Mouse (Mus musculus) embryonic facial prominence, embryonic 13.5 days (tissue): ENCODE measurements at regions not wholly inside any gene's neighbourhood (a gene's known extent, or its start where the extent isn't known, plus 50 kb on each side); places are given as distances from the start of the nearest gene placed in this dataset.
A peak's percentile ranks its signal among the peaks of the same experiment; 100 is the strongest.

Experiments
- ATAC-seq: fragments of 200-750 bp; cut with Nextera tagmentation; 2 replicates; pipeline ENCODE4 v1.8.0; 2017; ENCODE audit warnings: low read depth; ENCODE audit not compliant: insufficient number of reproducible peaks, insufficient read depth, low FRiP score, low TSS enrichment
- H3K27ac ChIP-seq: fragments of 300-500 bp; sonication (generic); 2 replicates; pipeline ENCODE4 v1.5.1; 2015; ENCODE audit warnings: moderate library complexity, mild to moderate bottlenecking, inconsistent platforms
- H3K27me3 ChIP-seq: fragments of 300-500 bp; sonication (generic); 2 replicates; pipeline ENCODE4 v1.6.1; 2015; ENCODE audit warnings: mild to moderate bottlenecking, inconsistent platforms
- H3K36me3 ChIP-seq: fragments of 300-500 bp; sonication (generic); 2 replicates; pipeline ENCODE4 v1.6.1; 2015; ENCODE audit warnings: mild to moderate bottlenecking, inconsistent platforms
- H3K4me1 ChIP-seq: fragments of 300-500 bp; sonication (generic); 2 replicates; pipeline ENCODE4 v1.6.1; 2015; ENCODE audit warnings: inconsistent platforms
- H3K4me2 ChIP-seq: fragments of 300-500 bp; sonication (generic); 2 replicates; pipeline ENCODE4 v1.6.1; 2015; ENCODE audit warnings: moderate library complexity, mild to moderate bottlenecking, inconsistent platforms
- H3K4me3 ChIP-seq: fragments of 300-500 bp; sonication (generic); 2 replicates; pipeline ENCODE4 v1.5.1; 2015; ENCODE audit warnings: mild to moderate bottlenecking, inconsistent platforms
- H3K9ac ChIP-seq: fragments of 300-500 bp; sonication (generic); 2 replicates; pipeline ENCODE4 v1.6.1; 2015; ENCODE audit warnings: mild to moderate bottlenecking, inconsistent platforms
- H3K9me3 ChIP-seq: fragments of 300-500 bp; sonication (generic); 2 replicates; pipeline ENCODE4 v1.6.1; 2016; ENCODE audit warnings: inconsistent platforms
- whole genome bisulfite sequencing: fragments of 180-500 bp; shearing (Covaris S2); methylation state at CpG from one replicate; pipeline ENCODE4 v1.1.7; 2015; ENCODE audit warnings: mixed read lengths; 5-methylcytosine and 5-hydroxymethylcytosine counted together

GRCm38 (mm10) chr12:12812873-12813272 is 128.8 kb downstream of the Mycn start:
- Histone ChIP-seq H3K27ac (no peak overlapping the region), H3K4me2 (no peak overlapping the region), H3K9me3 (no peaks in the 10 kb centered on the region), H3K27me3 (no peaks in the 10 kb centered on the region), H3K9ac (no peak overlapping the region), H3K4me1 (peaks cover 29% of the 10 kb centered on the region), H3K36me3 (no peaks in the 10 kb centered on the region), H3K4me3 (no peak overlapping the region)
- 28% methylated on average over 6 of the region's 6 CpGs for WGBS
- no peak for ATAC-seq

GRCm38 (mm10) chr12:12810943-12811342 is 130.8 kb downstream of the Mycn start:
- no peak overlapping the region for H3K27ac ChIP-seq
- H3K4me1 ChIP-seq: peaks cover 29% of the 10 kb centered on the region
- peak overlapping the region; percentile 54; the same call in 1 of the 2 replicates for H3K4me2 ChIP-seq
- no peaks in the 10 kb centered on the region for H3K27me3 ChIP-seq
- H3K4me3 ChIP-seq: no peak overlapping the region
- H3K9me3 ChIP-seq: no peaks in the 10 kb centered on the region
- 11% methylated on average over 7 of the region's 7 CpGs for WGBS
- H3K9ac ChIP-seq: no peak overlapping the region
- H3K36me3 ChIP-seq: no peaks in the 10 kb centered on the region
- ATAC-seq: no peak

GRCm38 (mm10) chr12:12810159-12810885 is 131.4 kb downstream of the Mycn start:
- H3K4me2 ChIP-seq: peak overlapping the region; percentile 54
- 10% methylated on average over 16 of the region's 16 CpGs for WGBS
- peak overlapping the region; percentile 19 for H3K4me3 ChIP-seq
- H3K9me3 ChIP-seq: no peaks in the 10 kb centered on the region
- H3K4me1 ChIP-seq: peaks cover 29% of the 10 kb centered on the region
- no peaks in the 10 kb centered on the region for H3K36me3 ChIP-seq
- H3K27ac ChIP-seq: peak overlapping the region; percentile 48; the same call in 1 of the 2 replicates
- no peak for ATAC-seq
- 0 out of 2 replicates have a peak overlapping the region, but pooled peaks have one; percentile 27 for H3K9ac ChIP-seq
- no peaks in the 10 kb centered on the region for H3K27me3 ChIP-seq

GRCm38 (mm10) chr12:12808120-12808519 is 133.6 kb downstream of the Mycn start:
- H3K27ac ChIP-seq: no peak overlapping the region
- no peaks in the 10 kb centered on the region for H3K9me3 ChIP-seq
- peaks cover 29% of the 10 kb centered on the region for H3K4me1 ChIP-seq
- no peaks in the 10 kb centered on the region for H3K27me3 ChIP-seq
- WGBS: 86% methylated on average over 5 of the region's 5 CpGs
- H3K36me3 ChIP-seq: no peaks in the 10 kb centered on the region
- H3K9ac ChIP-seq: no peak overlapping the region
- ATAC-seq: no peak
- H3K4me3 ChIP-seq: no peak overlapping the region
- H3K4me2 ChIP-seq: no peak overlapping the region

- WGBS: 54% methylated on average over 2 of the region's 2 CpGs
- no peaks in the 10 kb centered on the region for H3K27me3 ChIP-seq
- peaks cover 8% of the 10 kb centered on the region; the same call in 1 of the 2 replicates for H3K4me1 ChIP-seq
- no peak for ATAC-seq
- no peaks in the 10 kb centered on the region for H3K36me3 ChIP-seq
- no peak overlapping the region for H3K4me3 ChIP-seq
- no peak overlapping the region for H3K27ac ChIP-seq
- H3K9me3 ChIP-seq: no peaks in the 10 kb centered on the region
- H3K9ac ChIP-seq: no peak overlapping the region
- H3K4me2 ChIP-seq: no peak overlapping the region
Observed at GRCm38 (mm10) chr12:12803602-12804001, 138.1 kb downstream of the Mycn start.

- 16% methylated on average over 11 of the region's 11 CpGs for WGBS
- H3K4me2 ChIP-seq: no peak overlapping the region
- H3K4me3 ChIP-seq: no peak overlapping the region
- no peaks in the 10 kb centered on the region for H3K9me3 ChIP-seq
- H3K27ac ChIP-seq: no peak overlapping the region
- H3K9ac ChIP-seq: no peak overlapping the region
- peaks cover 8% of the 10 kb centered on the region; the same call in 1 of the 2 replicates for H3K4me1 ChIP-seq
- no peak for ATAC-seq
- no peaks in the 10 kb centered on the region for H3K36me3 ChIP-seq
- no peaks in the 10 kb centered on the region for H3K27me3 ChIP-seq
Observed at GRCm38 (mm10) chr12:12802396-12802795, 139.3 kb downstream of the Mycn start.

GRCm38 (mm10) chr12:12801700-12802099 is 140.0 kb downstream of the Mycn start:
- H3K9me3 ChIP-seq: no peaks in the 10 kb centered on the region
- WGBS: 44% methylated on average over 11 of the region's 11 CpGs
- no peaks in the 10 kb centered on the region for H3K27me3 ChIP-seq
- H3K27ac ChIP-seq: no peak overlapping the region
- no peak overlapping the region for H3K9ac ChIP-seq
- H3K4me3 ChIP-seq: no peak overlapping the region
- 0 out of 2 replicates have a peak overlapping the region, but pooled peaks have one; percentile 9 for H3K4me2 ChIP-seq
- H3K36me3 ChIP-seq: no peaks in the 10 kb centered on the region
- no peak for ATAC-seq
- H3K4me1 ChIP-seq: peaks cover 8% of the 10 kb centered on the region; the same call in 1 of the 2 replicates

- Histone ChIP-seq H3K9me3 (no peaks in the 10 kb centered on the region), H3K27ac (no peak overlapping the region), H3K4me3 (no peak overlapping the region), H3K9ac (no peak overlapping the region), H3K36me3 (no peaks in the 10 kb centered on the region), H3K4me1 (peaks cover 8% of the 10 kb centered on the region; the same call in 1 of the 2 replicates), H3K4me2 (no peak overlapping the region), H3K27me3 (no peaks in the 10 kb centered on the region)
- 89% methylated on average over 6 of the region's 6 CpGs for WGBS
- ATAC-seq: no peak
Observed at GRCm38 (mm10) chr12:12800120-12800519, 141.6 kb downstream of the Mycn start.

GRCm38 (mm10) chr12:12789052-12789451 is 152.7 kb downstream of the Mycn start:
- ATAC-seq: no peak
- H3K4me1 ChIP-seq: peaks cover 29% of the 10 kb centered on the region
- H3K4me3 ChIP-seq: no peak overlapping the region
- no peaks in the 10 kb centered on the region for H3K36me3 ChIP-seq
- H3K4me2 ChIP-seq: no peak overlapping the region
- 73% methylated on average over 6 of the region's 6 CpGs for WGBS
- peaks cover 18% of the 10 kb centered on the region for H3K27me3 ChIP-seq
- H3K27ac ChIP-seq: no peak overlapping the region
- no peak overlapping the region for H3K9ac ChIP-seq
- no peaks in the 10 kb centered on the region for H3K9me3 ChIP-seq

GRCm38 (mm10) chr12:12788263-12788852 is 153.4 kb downstream of the Mycn start:
- Histone ChIP-seq H3K4me1 (peaks cover 35% of the 10 kb centered on the region), H3K27ac (no peak overlapping the region), H3K27me3 (peaks cover 18% of the 10 kb centered on the region), H3K9me3 (no peaks in the 10 kb centered on the region), H3K4me3 (no peak overlapping the region; the same call in 1 of the 2 replicates), H3K36me3 (no peaks in the 10 kb centered on the region), H3K4me2 (peak overlapping the region; percentile 56), H3K9ac (0 out of 2 replicates have a peak overlapping the region, but pooled peaks have one; percentile 49)
- ATAC-seq: no peak
- WGBS: 26% methylated on average over 13 of the region's 13 CpGs

GRCm38 (mm10) chr12:12787608-12788262 is 154.0 kb downstream of the Mycn start:
- Histone ChIP-seq H3K27ac (no peak overlapping the region), H3K36me3 (no peaks in the 10 kb centered on the region), H3K4me1 (peaks cover 35% of the 10 kb centered on the region), H3K4me3 (peak overlapping the region; percentile 23), H3K9ac (peak overlapping the region; percentile 49; the same call in 1 of the 2 replicates), H3K9me3 (no peaks in the 10 kb centered on the region), H3K27me3 (peaks cover 18% of the 10 kb centered on the region), H3K4me2 (peak overlapping the region; percentile 56)
- ATAC-seq: no peak
- 10% methylated on average over 19 of the region's 19 CpGs for WGBS
